17 mouse cellular contexts compared by ENCODE assay signal in the genomic region with DNA sequence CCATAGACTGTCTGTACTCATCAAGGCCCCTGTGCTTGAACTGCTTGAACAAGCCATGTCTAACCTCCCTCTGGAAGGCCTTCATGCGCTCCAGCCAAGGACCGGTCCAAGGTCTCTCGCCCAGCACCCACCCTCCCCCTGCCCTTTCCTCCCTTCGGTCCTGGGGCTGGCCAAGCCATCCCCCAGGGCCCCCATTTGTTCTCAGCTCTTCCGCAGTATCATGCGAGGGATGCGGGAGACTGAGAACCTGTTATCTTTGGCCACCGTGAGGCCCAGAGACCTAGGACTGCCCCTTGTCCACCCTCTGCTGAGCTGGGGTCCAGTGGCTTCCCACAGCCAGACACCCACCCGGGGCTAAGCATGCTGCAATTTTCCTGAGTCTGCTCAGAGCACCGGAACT. TPM values are rescaled to one million over a fixed set of nuclear protein-coding genes. Genes with fewer than 3 reads are reported as not detected.
"Had no signal": no experiment of that assay in that cellular context is flagged by ENCODE, and none has a peak within 500 bp of the region (broad histone marks: within the 10 kb centered on the region; RNA-seq: fewer than 3 reads in every experiment).

No protein-coding gene starts in this region.

- DNase-seq: retina, postnatal 1 day; right cerebral cortex, adult 18-20 months; right cerebral cortex, postnatal 14 days; right cerebral cortex, postnatal 25 days; right cerebral cortex, postnatal 4 days; spleen, adult 18-20 months; thymus, adult 18-20 months; thymus, adult 2 months; thymus, postnatal 14 days; thymus, postnatal 25 days; thymus, postnatal 36 days; thymus, postnatal 4 days had no signal

RNA-seq across cellular contexts. Expression of gene Mgl2, which starts 9.0 kb away (rescaled TPM):
- total RNA-seq: neutrophil, adult 5-6 weeks had no signal
- polyA plus RNA-seq: neural tube, embryonic 11.5 days had no signal

RNA-seq across cellular contexts. Expression of gene Clec10a, which starts 16.8 kb away (rescaled TPM):
- polyA plus RNA-seq: neural tube, embryonic 14.5 days had no signal

RNA-seq across cellular contexts. Expression of gene Asgr2, which starts 46.7 kb away (rescaled TPM):
- total RNA-seq: neutrophil, adult 5-6 weeks had no signal
- polyA plus RNA-seq: neural tube, embryonic 13.5 days; neural tube, embryonic 14.5 days; neural tube, embryonic 15.5 days had no signal
